Mouse (Mus musculus): ENCODE measurements at regions not wholly inside any gene's neighbourhood (a gene's known extent, or its start where the extent isn't known, plus 50 kb on each side); places are given as distances from the start of the nearest gene placed in this dataset.

DNA sequence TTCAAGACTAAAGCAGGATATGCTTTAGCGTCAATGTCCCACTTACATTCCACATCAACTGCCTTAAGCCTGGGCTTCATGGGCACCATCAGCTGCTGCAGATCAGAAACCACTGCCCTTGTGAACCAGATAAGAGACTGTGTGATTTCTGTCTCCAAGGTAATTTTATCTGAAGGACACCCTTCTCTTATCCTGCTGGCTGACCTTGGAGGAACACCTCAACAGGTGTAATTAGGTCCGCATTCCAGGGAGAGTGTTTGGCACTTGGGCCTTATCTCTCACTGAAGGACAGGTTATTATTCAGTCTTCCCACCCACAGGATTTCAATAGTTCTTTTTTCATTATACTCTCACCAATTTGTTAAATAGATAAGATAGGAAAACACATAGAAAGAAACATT is 583.1 kb upstream of the Kdm8 start:
- DNase-seq (ENCODE audit: low spot score): no peak

DNA sequence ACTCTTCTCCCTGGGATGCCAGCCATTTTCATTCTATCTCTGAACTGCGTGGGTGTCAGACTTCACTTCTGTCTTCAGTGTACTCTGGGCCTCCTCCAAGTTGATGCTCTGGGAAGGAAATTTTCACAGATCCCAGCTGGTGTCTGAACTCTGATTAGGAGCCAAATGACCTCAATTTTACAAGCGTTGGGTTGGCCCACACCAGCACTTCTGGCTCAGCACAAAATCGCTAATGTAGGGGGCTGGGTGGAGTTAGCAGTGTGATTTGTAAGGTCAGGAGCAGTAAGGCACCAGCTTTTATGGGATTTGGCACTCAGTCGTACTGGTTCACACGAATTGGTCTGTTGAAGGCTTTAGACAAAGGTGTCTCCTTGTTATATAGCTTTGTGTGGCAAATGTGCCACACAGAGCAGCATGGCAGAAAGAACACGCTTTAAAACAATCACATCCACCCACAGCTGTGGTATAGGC is 576.3 kb upstream of the Kdm8 start:
- DNase-seq (ENCODE audit: low spot score): no peak

- no peak for DNase-seq (ENCODE audit: low spot score)
These were observed 575.9 kb upstream of the Kdm8 start for GRCm38 (mm10) chr7:124868621-124869020.

GRCm38 (mm10) chr7:124880771-124881170 is 563.7 kb upstream of the Kdm8 start:
- no peak for DNase-seq (ENCODE audit: low spot score)

- DNase-seq (ENCODE audit: low spot score): no peak
These were observed 537.2 kb upstream of the Kdm8 start for GRCm38 (mm10) chr7:124907233-124907632.

- DNase-seq (ENCODE audit: low spot score): no peak
These were observed 536.7 kb upstream of the Kdm8 start for GRCm38 (mm10) chr7:124907662-124908296.

GRCm38 (mm10) chr7:124914061-124914460 is 530.4 kb upstream of the Kdm8 start:
- no peak for DNase-seq (ENCODE audit: low spot score)

DNA sequence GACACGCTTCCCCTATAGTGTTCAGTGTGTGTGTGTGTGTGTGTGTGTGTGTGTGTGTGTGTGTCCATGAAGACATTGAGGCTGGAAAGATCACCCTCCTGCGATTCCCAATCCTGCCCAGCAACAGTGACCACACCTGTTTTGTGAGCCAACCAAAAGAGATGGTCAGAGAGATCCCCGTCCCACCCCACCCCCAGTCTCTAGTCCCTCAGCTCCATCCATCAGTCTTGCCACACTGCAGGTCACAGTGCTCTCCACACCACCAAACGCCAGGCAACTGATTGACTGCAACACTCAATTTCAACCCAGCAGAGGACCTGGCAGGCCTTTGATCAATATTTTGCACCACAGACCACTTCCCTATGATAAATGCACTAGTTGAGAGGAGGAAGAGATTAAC is 530.0 kb upstream of the Kdm8 start:
- DNase-seq (ENCODE audit: low spot score): no peak

- no peak for DNase-seq (ENCODE audit: low spot score)
These were observed 529.5 kb upstream of the Kdm8 start for GRCm38 (mm10) chr7:124914972-124915371.

DNA sequence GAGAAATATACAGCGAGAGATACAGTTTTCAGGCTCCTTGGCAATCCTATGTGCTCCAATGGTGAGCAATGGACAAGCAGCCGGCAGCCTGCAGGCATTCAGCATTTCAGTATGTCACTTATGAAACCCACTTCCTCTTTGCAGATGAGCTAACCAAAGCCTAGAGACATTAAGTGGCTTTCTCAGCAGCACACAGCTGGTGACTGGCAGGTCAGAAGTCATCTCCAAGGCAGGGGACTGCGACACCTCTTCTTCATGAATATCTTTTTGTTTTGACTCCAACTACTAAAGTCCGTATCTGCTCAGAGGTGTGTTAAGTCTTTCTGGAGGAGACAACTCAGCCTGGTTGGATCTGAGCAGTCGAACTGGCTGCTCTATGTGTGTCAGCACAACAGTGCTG is 528.8 kb upstream of the Kdm8 start:
- no peak for DNase-seq (ENCODE audit: low spot score)

DNA sequence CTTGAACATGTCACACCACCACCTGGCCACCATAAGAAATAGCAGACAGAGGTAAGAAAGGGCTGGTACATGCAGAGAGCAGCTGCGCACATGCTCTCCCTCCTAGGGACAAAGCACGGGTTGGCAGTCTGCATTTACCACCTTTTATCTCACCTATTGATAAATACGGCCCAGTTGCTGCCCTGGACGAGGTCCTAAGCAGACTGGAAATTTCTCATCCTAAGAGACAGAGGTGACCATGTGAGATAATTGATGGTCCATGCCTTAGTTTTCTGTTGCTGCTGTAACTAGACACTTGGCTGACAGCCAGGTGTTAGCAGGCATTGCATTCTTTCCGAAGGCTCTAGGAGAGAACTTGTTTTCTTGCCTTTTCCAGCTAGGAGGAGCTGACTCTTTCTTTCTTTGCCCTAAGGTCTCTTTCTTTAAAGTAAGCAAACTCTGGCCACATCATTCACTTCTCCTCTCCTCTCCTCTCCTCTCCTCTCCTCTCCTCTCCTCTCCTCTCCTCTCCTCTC is 526.8 kb upstream of the Kdm8 start:
- no peak for DNase-seq (ENCODE audit: low spot score)

DNA sequence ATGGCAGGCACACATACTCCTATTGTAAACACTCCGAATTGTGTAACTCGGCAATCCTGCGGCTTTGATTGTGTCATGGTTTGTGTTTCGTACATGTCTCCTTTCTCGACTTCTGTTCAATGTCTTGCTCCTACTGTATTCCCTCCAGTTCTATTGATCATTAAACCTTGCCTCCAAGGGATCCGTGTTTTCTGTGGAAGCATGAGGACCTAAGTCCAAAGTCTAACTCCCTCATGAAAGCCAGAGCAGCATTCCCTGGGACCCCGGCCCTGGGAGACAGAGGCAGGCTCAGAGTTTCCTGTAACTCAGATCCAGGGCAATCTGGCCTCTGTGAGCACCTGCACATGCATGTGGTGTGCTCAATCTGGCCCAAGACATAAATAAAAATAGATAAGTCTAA is 521.7 kb upstream of the Kdm8 start:
- no peak for DNase-seq (ENCODE audit: low spot score)

GRCm38 (mm10) chr7:124933573-124933972 is 510.9 kb upstream of the Kdm8 start:
- DNase-seq (ENCODE audit: low spot score): no peak

GRCm38 (mm10) chr7:124939357-124939756 is 505.1 kb upstream of the Kdm8 start:
- DNase-seq (ENCODE audit: low spot score): no peak

- DNase-seq (ENCODE audit: low spot score): no peak
These were observed 502.9 kb upstream of the Kdm8 start for GRCm38 (mm10) chr7:124941527-124941926.

DNA sequence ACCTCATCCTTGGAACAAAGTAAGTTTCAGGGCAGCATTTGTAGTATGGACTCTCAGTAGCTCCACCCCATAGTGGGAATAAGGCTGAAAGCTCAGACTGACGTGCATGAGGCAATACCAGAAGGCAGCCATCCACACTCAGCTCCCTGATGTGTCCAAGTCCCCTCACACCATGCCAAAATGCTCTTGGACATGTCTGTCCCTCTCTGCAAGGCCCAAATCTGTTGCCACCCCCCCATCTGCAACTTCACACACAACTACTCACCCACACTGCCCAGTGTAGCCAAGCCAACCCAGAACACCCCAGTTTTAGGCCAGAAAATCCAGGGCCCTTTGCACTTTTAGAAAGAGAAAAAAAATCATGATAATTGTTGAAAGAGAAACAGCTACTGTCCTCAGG is 498.1 kb upstream of the Kdm8 start:
- no peak for DNase-seq (ENCODE audit: low spot score)

GRCm38 (mm10) chr7:124957329-124957728 is 487.1 kb upstream of the Kdm8 start:
- no peak for DNase-seq (ENCODE audit: low spot score)

- no peak for DNase-seq (ENCODE audit: low spot score)
These were observed 469.5 kb upstream of the Kdm8 start for GRCm38 (mm10) chr7:124974870-124975488.

- no peak for DNase-seq (ENCODE audit: low spot score)
These were observed 455.0 kb upstream of the Kdm8 start for GRCm38 (mm10) chr7:124989456-124989855.

DNA sequence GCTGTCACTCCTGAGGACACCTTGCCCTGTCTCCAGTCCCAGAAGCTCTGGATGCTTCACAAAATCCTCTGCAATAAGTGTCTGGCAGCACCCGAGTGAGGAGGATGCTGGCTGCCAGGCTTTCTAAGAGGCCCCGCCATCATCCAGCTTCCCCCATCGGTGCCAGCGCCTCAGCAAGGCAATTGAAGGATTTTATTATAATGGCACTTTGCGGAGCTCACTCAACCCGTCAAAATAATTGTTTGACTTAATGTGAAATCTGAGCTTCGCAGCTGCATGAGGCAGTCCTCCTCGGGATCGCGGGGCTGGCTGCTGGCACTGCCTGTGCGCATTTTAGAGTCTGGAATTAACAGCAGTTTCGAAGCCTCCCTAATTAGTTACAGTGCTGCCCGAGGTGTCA is 453.8 kb upstream of the Kdm8 start:
- no peak for DNase-seq (ENCODE audit: low spot score)

DNA sequence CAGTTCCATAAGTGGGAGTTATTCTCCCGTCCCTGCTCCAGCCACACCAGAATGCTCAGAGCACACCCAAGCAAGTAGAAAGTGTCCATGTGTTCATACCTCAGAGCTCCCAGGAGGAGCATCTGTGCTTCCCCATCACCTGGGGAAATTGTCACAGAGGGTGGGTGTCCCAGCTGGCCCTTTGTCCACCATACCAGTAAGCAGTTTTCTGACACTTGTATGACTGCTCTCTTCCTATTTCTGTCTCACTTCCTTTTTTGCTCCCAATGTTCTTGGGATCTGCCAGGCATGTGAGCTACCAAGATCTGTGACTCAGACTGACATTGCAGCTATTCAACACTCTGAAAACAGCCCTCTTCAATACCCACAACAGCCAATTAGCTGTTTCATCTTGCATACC is 447.9 kb upstream of the Kdm8 start:
- no peak for DNase-seq (ENCODE audit: low spot score)

- DNase-seq (ENCODE audit: low spot score): no peak
These were observed 443.8 kb upstream of the Kdm8 start for GRCm38 (mm10) chr7:125000669-125001068.

DNA sequence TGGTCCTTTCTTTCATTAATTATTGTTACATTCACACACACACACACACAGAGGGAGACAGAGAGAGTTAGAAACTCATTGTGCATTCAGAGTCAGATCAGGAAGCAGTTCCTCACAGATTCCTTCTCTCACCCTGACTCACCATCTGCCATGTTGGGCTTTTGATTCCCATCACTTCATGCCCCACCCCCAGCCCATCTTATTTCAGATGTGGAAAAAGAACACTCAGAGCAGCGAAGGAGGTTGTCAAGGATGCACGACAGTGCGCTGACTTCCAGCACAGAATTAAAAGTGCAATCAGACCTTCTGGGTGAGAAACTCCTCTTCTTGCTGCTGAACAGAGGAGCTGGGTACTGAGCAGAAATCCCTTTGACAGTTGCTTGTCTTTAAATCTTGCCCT is 438.8 kb upstream of the Kdm8 start:
- no peak for DNase-seq (ENCODE audit: low spot score)

GRCm38 (mm10) chr7:125019259-125019658 is 425.2 kb upstream of the Kdm8 start:
- DNase-seq (ENCODE audit: low spot score): no peak

Measured in adipocyte (in vitro differentiated cells).